Mouse (Mus musculus) thymus, adult 18-20 months (tissue): Measurements from ENCODE around the gene Zfp365.

Experiments
- DNase-seq, 2 experiments: peaks; one replicate each; pipeline ENCODE4 v3.0.0; 2022; ENCODE audit warnings: mixed read lengths in 2 of 2

The Zfp365 gene

GRCm38 (mm10) chr10:67912337-67912776, at the start of gene Zfp365:
Zfp365 (minus strand) TSS chr10:67912662.
- DNase-seq = peak; percentile 23 to 28

GRCm38 (mm10) chr10:67959982-67960381, 47.5 kb upstream of the Zfp365 start:
- DNase-seq = no peak

GRCm38 (mm10) chr10:67955982-67956381, 43.5 kb upstream of the Zfp365 start:
- DNase-seq = no peak

- DNase-seq = no peak
Measured at GRCm38 (mm10) chr10:67951690-67952089, 39.2 kb upstream of the Zfp365 start.

- DNase-seq = no peak
Measured at GRCm38 (mm10) chr10:67950059-67950748, 37.7 kb upstream of the Zfp365 start.

- DNase-seq = no peak
Measured at GRCm38 (mm10) chr10:67943513-67943912, 31.1 kb upstream of the Zfp365 start.

- DNase-seq = no peak
Measured at GRCm38 (mm10) chr10:67939546-67939945, 27.1 kb upstream of the Zfp365 start.

- DNase-seq = no peak
Measured at GRCm38 (mm10) chr10:67937775-67938174, 25.3 kb upstream of the Zfp365 start.

GRCm38 (mm10) chr10:67936944-67937343, 24.5 kb upstream of the Zfp365 start:
- no peak for DNase-seq

GRCm38 (mm10) chr10:67932780-67933179, 20.3 kb upstream of the Zfp365 start:
- no peak for DNase-seq

- no peak for DNase-seq
Measured at GRCm38 (mm10) chr10:67931328-67931727, 18.9 kb upstream of the Zfp365 start.

- no peak for DNase-seq
Measured at GRCm38 (mm10) chr10:67928584-67928983, 16.1 kb upstream of the Zfp365 start.

- no peak for DNase-seq
Measured at GRCm38 (mm10) chr10:67927718-67928455, 15.4 kb upstream of the Zfp365 start.

- no peak for DNase-seq
Measured at GRCm38 (mm10) chr10:67924030-67924429, 11.6 kb upstream of the Zfp365 start.

GRCm38 (mm10) chr10:67921777-67922176, 9.3 kb upstream of the Zfp365 start:
- no peak for DNase-seq

- no peak for DNase-seq
Measured at GRCm38 (mm10) chr10:67919706-67920105, 7.2 kb upstream of the Zfp365 start.

GRCm38 (mm10) chr10:67918194-67918899, 5.9 kb upstream of the Zfp365 start:
- DNase-seq = no peak

GRCm38 (mm10) chr10:67917356-67917755, 4.9 kb upstream of the Zfp365 start:
- no peak for DNase-seq

- peak; percentile 20 to 31 for DNase-seq
Measured at GRCm38 (mm10) chr10:67911447-67912336, 770 bp downstream of the Zfp365 start.

- no peak for DNase-seq
Measured at GRCm38 (mm10) chr10:67907931-67908330, 4.5 kb downstream of the Zfp365 start.

- no peak for DNase-seq
Measured at GRCm38 (mm10) chr10:67906926-67907325, 5.5 kb downstream of the Zfp365 start.

GRCm38 (mm10) chr10:67906063-67906462, 6.4 kb downstream of the Zfp365 start:
- DNase-seq = no peak

- DNase-seq = no peak
Measured at GRCm38 (mm10) chr10:67903387-67903786, 9.1 kb downstream of the Zfp365 start.
